ENCODE assay signal across 23 mouse cellular contexts in the genomic region with DNA sequence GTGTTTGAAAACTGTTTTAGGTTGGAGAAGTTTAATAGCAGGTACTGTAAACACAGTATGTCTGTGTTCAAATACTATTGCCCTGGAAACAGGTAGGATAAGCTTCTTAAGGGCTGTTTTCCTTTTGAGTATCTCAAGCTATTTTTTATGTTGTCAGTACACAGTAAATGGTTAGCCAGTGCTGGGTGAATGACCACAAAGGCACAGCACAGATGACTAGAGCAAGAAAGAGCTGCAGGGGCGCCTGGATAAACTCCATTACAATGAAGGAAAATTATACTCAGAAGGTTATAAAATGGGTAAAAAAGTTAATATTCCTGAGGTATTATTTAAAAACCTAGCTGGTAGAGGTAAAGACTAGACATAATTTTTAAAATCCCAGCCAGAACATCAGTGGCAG.
DNase-seq lines count a peak whose midpoint lies in the region; ATAC-seq and TF ChIP-seq lines count a peak whose summit lies in the region.
"Had no signal": no experiment of that assay in that cellular context is flagged by ENCODE, and none has a peak within 500 bp of the region (broad histone marks: within the 10 kb centered on the region; RNA-seq: fewer than 3 reads in every experiment).

No protein-coding gene starts in this region.

- TF ChIP-seq CTCF in stomach, postnatal 0 days (IDR thresholded peaks at IDR 0.05; ENCODE audit: low read depth): no peak

- H3K4me1 ChIP-seq in kidney, embryonic 16.5 days (ENCODE audit: insufficient read depth, low read length): no peaks in the 10 kb centered on the region
- H3K4me1 ChIP-seq in stomach, postnatal 0 days (replicated peaks; ENCODE audit: control insufficient read depth, insufficient read depth): no peaks in the 10 kb centered on the region
- H3K4me1 ChIP-seq: embryonic facial prominence, embryonic 12.5 days; embryonic facial prominence, embryonic 15.5 days; heart, embryonic 15.5 days had no signal

- H3K9ac ChIP-seq in kidney, embryonic 16.5 days (replicated peaks; ENCODE audit: low read length): no peak overlapping the region
- no peak overlapping the region for H3K9ac ChIP-seq in stomach, postnatal 0 days (ENCODE audit: low read length)
- H3K9ac ChIP-seq: embryonic facial prominence, embryonic 12.5 days; embryonic facial prominence, embryonic 15.5 days; heart, embryonic 12.5 days; heart, embryonic 15.5 days; hindbrain, embryonic 14.5 days had no signal

- no peak for TF ChIP-seq EP300 in stomach, postnatal 0 days (optimal IDR thresholded peaks at IDR 0.05)

- no peak overlapping the region for H3K27ac ChIP-seq in kidney, embryonic 16.5 days (ENCODE audit: low read length)
- H3K27ac ChIP-seq in stomach, postnatal 0 days (replicated peaks): peak overlapping the region; percentile 53
- H3K27ac ChIP-seq: embryonic facial prominence, embryonic 12.5 days; embryonic facial prominence, embryonic 15.5 days; heart, embryonic 15.5 days; hindbrain, embryonic 14.5 days had no signal

- H3K36me3 ChIP-seq in kidney, embryonic 16.5 days (ENCODE audit: insufficient read depth, low read length): no peaks in the 10 kb centered on the region
- no peaks in the 10 kb centered on the region for H3K36me3 ChIP-seq in stomach, postnatal 0 days (ENCODE audit: control insufficient read depth, insufficient read depth, low read length)
- H3K36me3 ChIP-seq: embryonic facial prominence, embryonic 12.5 days; embryonic facial prominence, embryonic 15.5 days; heart, embryonic 12.5 days; heart, embryonic 15.5 days had no signal

- H3K27me3 ChIP-seq in kidney, embryonic 16.5 days (ENCODE audit: insufficient read depth, low read length): no peaks in the 10 kb centered on the region
- H3K27me3 ChIP-seq in stomach, postnatal 0 days (ENCODE audit: control insufficient read depth, insufficient read depth, low read length): no peaks in the 10 kb centered on the region
- H3K27me3 ChIP-seq: embryonic facial prominence, embryonic 12.5 days; embryonic facial prominence, embryonic 15.5 days; heart, embryonic 12.5 days; heart, embryonic 15.5 days had no signal

- peak; percentile 31 to 55 for DNase-seq in kidney, adult 8-10 months
- DNase-seq in kidney, postnatal 14 days: peak; percentile 10
- DNase-seq in kidney, postnatal 25 days: peak; percentile 20 to 44
- DNase-seq in stomach, postnatal 0 days (ENCODE audit: low spot score): no peak
- DNase-seq in lung, postnatal 10 days: no peak
- DNase-seq: adrenal gland, adult 2 months; adrenal gland, postnatal 14 days; cerebellum, adult 11 months; cerebellum, adult 2 months; cerebellum, adult 9-11 months; cerebellum, postnatal 25 days; gastrocnemius, postnatal 25 days; heart, adult 18-20 months; heart, postnatal 14 days; heart, postnatal 4 days had no signal

- no peak overlapping the region for H3K4me3 ChIP-seq in kidney, embryonic 16.5 days (ENCODE audit: low read length)
- H3K4me3 ChIP-seq in stomach, postnatal 0 days (ENCODE audit: low read depth, low read length): no peak overlapping the region
- H3K4me3 ChIP-seq: embryonic facial prominence, embryonic 12.5 days; embryonic facial prominence, embryonic 15.5 days; heart, embryonic 12.5 days; heart, embryonic 15.5 days had no signal

- ATAC-seq in kidney, embryonic 16.5 days (ENCODE audit: low FRiP score, low TSS enrichment): no peak
- no peak for ATAC-seq in stomach, postnatal 0 days (ENCODE audit: low FRiP score, low TSS enrichment)
- ATAC-seq: CD4-positive, CD25-positive, alpha-beta regulatory T cell, adult 4 months; forebrain, embryonic 14.5 days had no signal

- H3K9me3 ChIP-seq in kidney, embryonic 16.5 days (ENCODE audit: low read length): no peaks in the 10 kb centered on the region
- no peaks in the 10 kb centered on the region for H3K9me3 ChIP-seq in stomach, postnatal 0 days (ENCODE audit: control insufficient read depth, low read length)
- H3K9me3 ChIP-seq: embryonic facial prominence, embryonic 12.5 days; embryonic facial prominence, embryonic 15.5 days; heart, embryonic 12.5 days; heart, embryonic 15.5 days had no signal

- no peak overlapping the region for H3K4me2 ChIP-seq in kidney, embryonic 16.5 days (replicated peaks; ENCODE audit: low read depth, low read length)
- no peak overlapping the region for H3K4me2 ChIP-seq in stomach, postnatal 0 days (replicated peaks; ENCODE audit: low read depth)
- H3K4me2 ChIP-seq: embryonic facial prominence, embryonic 12.5 days; embryonic facial prominence, embryonic 15.5 days; heart, embryonic 12.5 days; heart, embryonic 15.5 days; hindbrain, embryonic 14.5 days had no signal

- 86% methylated on average over 1 of the region's 1 CpGs for WGBS in kidney, embryonic 16.5 days
- WGBS in stomach, postnatal 0 days: 65% methylated on average over 1 of the region's 1 CpGs

Comparison
In these comparisons a context has a peak if more than half of its experiments do, and no peak if none do; other contexts are left out.
1. DNase-seq: peak in kidney, adult 8-10 months (2 of 2), kidney, postnatal 14 days (single experiment) and kidney, postnatal 25 days (2 of 2); none in stomach, postnatal 0 days (single experiment) and lung, postnatal 10 days (single experiment).